Mouse (Mus musculus) MEL (cell line): Measurements from ENCODE around the gene Tll2. TPM values are rescaled to one million over a fixed set of nuclear protein-coding genes. Genes with fewer than 3 reads are reported as not detected.

Source experiments
- DNase-seq: peaks from one replicate; pipeline ENCODE4 v3.0.0; 2011; ENCODE audit warnings: low read depth, low spot score
- H3K27ac ChIP-seq: 2 replicates; pipeline ENCODE4 v1.5.1; 2012; ENCODE audit warnings: low read depth, mild to moderate bottlenecking, control low read depth, low read length, moderate library complexity; ENCODE audit not compliant: control insufficient read depth
- H3K27me3 ChIP-seq, 2 experiments: fragments of 150-350 bp in 1 of 2; sonication (generic) in 1 of 2; 2 replicates each; pipeline ENCODE4 v1.6.1; 2012; ENCODE audit warnings: low read length in 2 of 2, mild to moderate bottlenecking in 2 of 2, improper control_type of control experiment in 1 of 2, moderate library complexity in 1 of 2; ENCODE audit not compliant: insufficient read depth in 2 of 2, control insufficient read depth in 1 of 2
- H3K36me3 ChIP-seq, 2 experiments: 2 replicates each; pipeline ENCODE4 v1.6.1; 2012 to 2014; ENCODE audit warnings: low read length in 2 of 2, improper control_type of control experiment in 1 of 2, inconsistent platforms in 1 of 2, mild to moderate bottlenecking in 1 of 2; ENCODE audit not compliant: insufficient read depth in 2 of 2, control insufficient read depth in 1 of 2
- H3K4me1 ChIP-seq, 2 experiments: fragments of 150-350 bp in 1 of 2; sonication (generic) in 1 of 2; 2 replicates each; pipeline ENCODE4 v1.6.1; 2012; ENCODE audit warnings: low read length in 2 of 2, improper control_type of control experiment in 1 of 2, mild to moderate bottlenecking in 1 of 2; ENCODE audit not compliant: insufficient read depth in 2 of 2, control insufficient read depth in 1 of 2
- H3K4me3 ChIP-seq, 2 experiments: fragments of 150-350 bp in 1 of 2; sonication (generic) in 1 of 2; 2 replicates each; pipeline ENCODE4 v1.5.1; 2012; ENCODE audit warnings: low read depth in 2 of 2, low read length in 2 of 2, mild to moderate bottlenecking in 2 of 2, moderate library complexity in 2 of 2, control low read depth in 1 of 2, improper control_type of control experiment in 1 of 2; ENCODE audit not compliant: control insufficient read depth in 1 of 2, insufficient read depth in 1 of 2
- H3K79me2 ChIP-seq: 2 replicates; pipeline ENCODE4 v1.6.1; 2012; ENCODE audit warnings: mild to moderate bottlenecking, low read length, moderate library complexity; ENCODE audit not compliant: control insufficient read depth, poor library complexity, insufficient read depth
- H3K9ac ChIP-seq: 2 replicates; pipeline ENCODE4 v1.6.1; 2012; ENCODE audit warnings: low read depth, mild to moderate bottlenecking, control low read depth, low read length, moderate library complexity; ENCODE audit not compliant: control insufficient read depth, poor library complexity, severe bottlenecking
- H3K9me3 ChIP-seq: fragments of 150-350 bp; sonication (generic); replicated peaks from 2 replicates; pipeline ENCODE4 v1.6.1; 2012; ENCODE audit warnings: mild to moderate bottlenecking, low read length, improper control_type of control experiment, moderate library complexity; ENCODE audit not compliant: insufficient read depth
- CHD1 ChIP-seq: IDR thresholded peaks from 2 replicates; pipeline ENCODE4 v1.6.1; 2012; ENCODE audit warnings: low read depth, mild to moderate bottlenecking, inconsistent platforms, low read length, improper control_type of control experiment
- CTCF ChIP-seq, 3 experiments: IDR thresholded peaks in 2 of 3; conservative IDR thresholded peaks in 1 of 3; 2 replicates each; pipeline ENCODE4 v1.5.1; 2011 to 2012; ENCODE audit warnings: low read length in 3 of 3, low read depth in 2 of 3, mild to moderate bottlenecking in 2 of 3, improper control_type of control experiment in 1 of 3, inconsistent platforms in 1 of 3, mixed read lengths in 1 of 3, moderate library complexity in 1 of 3; ENCODE audit not compliant: control insufficient read depth in 1 of 3, insufficient read depth in 1 of 3, poor library complexity in 1 of 3, severe bottlenecking in 1 of 3
- EP300 ChIP-seq, 2 experiments: IDR thresholded peaks; 2 replicates each; pipeline ENCODE4 v1.6.1; 2011; ENCODE audit warnings: improper control_type of control experiment in 2 of 2, low read length in 2 of 2, low read depth in 1 of 2, mild to moderate bottlenecking in 1 of 2
- ETS1 ChIP-seq: IDR thresholded peaks from 2 replicates; pipeline ENCODE4 v1.6.1; 2012; ENCODE audit warnings: low read depth, mild to moderate bottlenecking, inconsistent platforms, low read length, improper control_type of control experiment, moderate library complexity
- HCFC1 ChIP-seq: IDR thresholded peaks from 2 replicates; pipeline ENCODE4 v1.6.1; 2012; ENCODE audit warnings: low read depth, mild to moderate bottlenecking, inconsistent platforms, low read length, improper control_type of control experiment, moderate library complexity
- JUND ChIP-seq: IDR thresholded peaks from 2 replicates; pipeline ENCODE4 v1.6.1; 2011; ENCODE audit warnings: low read depth, mild to moderate bottlenecking, improper control_type of control experiment, low read length
- KAT2A ChIP-seq: conservative IDR thresholded peaks from 2 replicates; pipeline ENCODE4 v1.6.1; 2012; ENCODE audit warnings: low read depth, low read length, improper control_type of control experiment, inconsistent platforms
- MAX ChIP-seq: IDR thresholded peaks from 2 replicates; pipeline ENCODE4 v1.6.1; 2011; ENCODE audit warnings: low read length, improper control_type of control experiment
- MXI1 ChIP-seq: IDR thresholded peaks from 2 replicates; pipeline ENCODE4 v1.6.1; 2011; ENCODE audit warnings: mild to moderate bottlenecking, low read depth, low read length, improper control_type of control experiment
- POLR2AphosphoS2 ChIP-seq: IDR thresholded peaks from 2 replicates; pipeline ENCODE4 v1.6.1; 2011; ENCODE audit warnings: low read length, improper control_type of control experiment
- RAD21 ChIP-seq: IDR thresholded peaks from 2 replicates; pipeline ENCODE4 v1.6.1; 2011; ENCODE audit warnings: mild to moderate bottlenecking, low read depth, low read length, improper control_type of control experiment
- RCOR1 ChIP-seq: IDR thresholded peaks from 2 replicates; pipeline ENCODE4 v1.6.1; 2012; ENCODE audit warnings: low read depth, mild to moderate bottlenecking, inconsistent platforms, low read length, improper control_type of control experiment
- SIN3A ChIP-seq: IDR thresholded peaks from 2 replicates; pipeline ENCODE4 v1.6.1; 2012; ENCODE audit warnings: low read length, improper control_type of control experiment, inconsistent platforms
- SMC3 ChIP-seq: IDR thresholded peaks from 2 replicates; pipeline ENCODE4 v1.6.1; 2011; ENCODE audit warnings: low read depth, low read length, improper control_type of control experiment
- TAL1 ChIP-seq: IDR thresholded peaks from 2 replicates; pipeline ENCODE4 v1.6.1; 2012; ENCODE audit warnings: mild to moderate bottlenecking, inconsistent platforms, low read length, moderate library complexity, mixed read lengths
- TCF12 ChIP-seq: IDR thresholded peaks from 2 replicates; pipeline ENCODE4 v1.6.1; 2014; ENCODE audit warnings: low read depth, mild to moderate bottlenecking, inconsistent platforms, low read length, improper control_type of control experiment, moderate library complexity
- UBTF ChIP-seq: IDR thresholded peaks from 2 replicates; pipeline ENCODE4 v1.6.1; 2012; ENCODE audit warnings: low read depth, mild to moderate bottlenecking, inconsistent platforms, low read length, improper control_type of control experiment, moderate library complexity, borderline replicate concordance; ENCODE audit not compliant: insufficient read depth
- USF1 ChIP-seq: IDR thresholded peaks from 2 replicates; pipeline ENCODE4 v1.6.1; 2014; ENCODE audit warnings: low read depth, mild to moderate bottlenecking, inconsistent platforms, low read length, improper control_type of control experiment, moderate library complexity
- USF2 ChIP-seq, 2 experiments: IDR thresholded peaks; 2 replicates each; pipeline ENCODE4 v1.6.1; 2011 to 2012; ENCODE audit warnings: improper control_type of control experiment in 2 of 2, low read length in 2 of 2, borderline replicate concordance in 1 of 2, inconsistent platforms in 1 of 2, low read depth in 1 of 2, mild to moderate bottlenecking in 1 of 2; ENCODE audit not compliant: insufficient read depth in 1 of 2
- ZMIZ1 ChIP-seq: IDR thresholded peaks from 2 replicates; pipeline ENCODE4 v1.6.1; 2012; ENCODE audit warnings: low read depth, mild to moderate bottlenecking, inconsistent platforms, low read length, improper control_type of control experiment, moderate library complexity
- ZNF384 ChIP-seq: IDR thresholded peaks from 2 replicates; pipeline ENCODE4 v1.6.1; 2012; ENCODE audit warnings: low read depth, mild to moderate bottlenecking, inconsistent platforms, low read length, improper control_type of control experiment
- polyA plus RNA-seq, 2 experiments: library from polyadenylated mRNA; stranded (reverse) in 1 of 2; unstranded in 1 of 2; fragments of >175 nt in 1 of 2; fragments of >200 nt in 1 of 2; gene quantifications; 2 replicates each; pipeline versions ENCODE4 v1.2.1 to v1.2.4; 2012; ENCODE audit warnings: low replicate concordance in 2 of 2, low read depth in 1 of 2; ENCODE audit not compliant: insufficient read length in 2 of 2, insufficient read depth in 1 of 2, missing spikeins in 1 of 2
- total RNA-seq: library from RNA; depleted of rRNA; stranded (reverse); fragments of 300-350 nt; gene quantifications from 2 replicates; pipeline ENCODE4 v1.2.3, GENCODE M21; 2012

The Tll2 gene
- total and polyA plus RNA-seq, 3 experiments: not detected

DNA sequence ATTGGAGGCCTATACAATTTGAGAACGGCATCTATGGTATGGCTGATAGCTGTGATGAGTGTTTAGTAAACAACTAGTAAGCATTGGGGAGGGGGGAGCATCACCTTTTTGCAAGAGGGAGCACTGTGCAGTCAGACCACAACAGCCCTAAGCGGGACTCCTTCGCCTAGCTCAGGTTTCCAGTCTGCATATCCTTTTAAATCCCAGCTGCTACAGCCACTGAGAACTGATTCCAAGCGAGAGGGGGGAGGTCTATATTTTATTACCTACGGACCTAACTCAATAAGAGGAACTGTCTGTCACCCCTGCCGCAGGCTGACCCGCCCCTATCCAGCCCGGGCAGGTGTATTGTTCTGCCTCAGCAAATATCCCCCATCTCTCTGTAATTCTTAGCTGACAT lies 99.1 kb downstream of the Tll2 start:
- H3K9ac ChIP-seq: no peak overlapping the region
- H3K9me3 ChIP-seq: no peaks in the 10 kb centered on the region
- H3K27me3 ChIP-seq: no peaks in the 10 kb centered on the region
- H3K4me3 ChIP-seq: no peak overlapping the region
- DNase-seq: no peak
- H3K79me2 ChIP-seq: no peaks in the 10 kb centered on the region
- no peak overlapping the region for H3K27ac ChIP-seq
- no peak for TF ChIP-seq ZNF384
- no peak for TF ChIP-seq RCOR1
- no peak for TF ChIP-seq TCF12
- no peak for TF ChIP-seq TAL1
- TF ChIP-seq JUND: no peak
- no peak for TF ChIP-seq USF2 (IDR thresholded peaks at IDR 0.05; ENCODE audit: borderline replicate concordance in 1 of 2, insufficient read depth in 1 of 2, low read depth in 1 of 2, low read length in 2 of 2)
- TF ChIP-seq RAD21: no peak
- TF ChIP-seq CHD1: no peak
- no peak for TF ChIP-seq ETS1
- no peak for TF ChIP-seq MAX
- no peak for TF ChIP-seq HCFC1
- TF ChIP-seq ZMIZ1: no peak
- TF ChIP-seq UBTF: no peak
- no peak for TF ChIP-seq USF1
- no peak for TF ChIP-seq POLR2AphosphoS2
- TF ChIP-seq SMC3: no peak
- TF ChIP-seq EP300 (IDR thresholded peaks at IDR 0.05; ENCODE audit: low read depth in 1 of 2, low read length in 2 of 2): no peak
- no peak for TF ChIP-seq SIN3A
- no peak for TF ChIP-seq MXI1
- no peak for TF ChIP-seq KAT2A
- no peaks in the 10 kb centered on the region for H3K4me1 ChIP-seq
- H3K36me3 ChIP-seq: no peaks in the 10 kb centered on the region

DNA sequence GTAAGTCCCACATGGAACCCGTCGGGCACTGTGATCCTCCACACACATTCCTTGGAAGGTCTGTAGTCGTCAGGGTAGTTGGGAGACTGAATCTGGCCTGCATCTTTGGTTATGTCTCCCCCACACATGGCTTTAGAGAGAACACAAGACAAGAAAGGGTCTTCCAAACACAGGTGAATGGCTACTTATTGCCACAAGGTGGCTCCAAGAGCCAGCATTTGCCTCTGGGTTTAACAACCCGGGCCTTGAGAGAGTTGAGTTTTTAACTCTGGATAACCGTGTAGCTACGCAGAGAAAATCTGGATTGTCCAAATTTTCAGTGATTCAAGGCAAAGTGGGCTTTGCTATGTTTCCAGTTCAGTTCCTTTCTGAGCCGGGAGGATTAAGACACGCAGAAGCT lies 101.7 kb downstream of the Tll2 start:
- Histone ChIP-seq H3K4me3 (no peak overlapping the region), H3K79me2 (no peaks in the 10 kb centered on the region)
- DNase-seq: peak; percentile 33

More for the DNA sequence above, 101.7 kb downstream of the Tll2 start:
- TF ChIP-seq RAD21: peak; percentile 50
- TF ChIP-seq JUND: no peak
- TF ChIP-seq SMC3: peak; percentile 46
- peak; percentile 20 to 50 (median 43); a peak in 5 of 6 replicates for TF ChIP-seq CTCF (IDR thresholded peaks at IDR 0.05 in 2 of 3, conservative IDR thresholded peaks at IDR 0.05 in 1 of 3; ENCODE audit: control insufficient read depth in 1 of 3, insufficient read depth in 1 of 3, low read depth in 2 of 3, low read length in 3 of 3, poor library complexity in 1 of 3, severe bottlenecking in 1 of 3)
- no peak overlapping the region for H3K9ac ChIP-seq
- no peak overlapping the region for H3K27ac ChIP-seq
- no peaks in the 10 kb centered on the region; a peak in 1 of 4 replicates for H3K27me3 ChIP-seq
- no peaks in the 10 kb centered on the region for H3K4me1 ChIP-seq
- no peaks in the 10 kb centered on the region for H3K36me3 ChIP-seq
- H3K9me3 ChIP-seq: no peaks in the 10 kb centered on the region
